Mouse (Mus musculus): ENCODE results near the gene Tmem183a. TPM values are rescaled to one million over a fixed set of nuclear protein-coding genes. Genes with fewer than 3 reads are reported as not detected.

Gene Tmem183a
- total and polyA plus RNA-seq, 2 experiments: 130 to 152 TPM

DNA sequence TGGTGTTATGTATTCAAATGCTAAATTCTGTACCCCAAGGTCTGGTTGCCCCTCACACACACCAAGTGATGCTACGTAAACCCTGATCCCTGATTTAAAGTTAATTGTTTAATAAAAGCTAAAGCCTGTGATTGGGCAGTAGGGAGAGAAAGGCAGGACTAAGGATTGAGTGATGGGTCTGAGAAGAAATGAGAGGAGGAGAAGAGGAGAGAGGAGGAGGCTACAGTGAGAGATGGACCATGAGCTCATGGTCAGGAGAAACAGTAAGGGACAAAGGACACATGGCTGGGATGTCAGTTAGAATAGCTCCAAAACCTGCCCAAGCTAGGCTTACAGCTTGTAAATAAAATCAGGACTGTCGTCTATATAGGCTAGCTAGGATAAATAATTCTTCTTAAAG is 19.3 kb upstream of the Tmem183a start:
- H3K27ac ChIP-seq (replicated peaks; ENCODE audit: insufficient read depth, low read depth, low read length): no peak overlapping the region
- 84% methylated on average over 2 of the region's 2 CpGs for WGBS
- TF ChIP-seq CTCF (IDR thresholded peaks at IDR 0.05; ENCODE audit: low read depth, low read length) (no peak), POLR2A (IDR thresholded peaks at IDR 0.05; ENCODE audit: extremely low read depth, insufficient read depth, low read length) (no peak)

DNA sequence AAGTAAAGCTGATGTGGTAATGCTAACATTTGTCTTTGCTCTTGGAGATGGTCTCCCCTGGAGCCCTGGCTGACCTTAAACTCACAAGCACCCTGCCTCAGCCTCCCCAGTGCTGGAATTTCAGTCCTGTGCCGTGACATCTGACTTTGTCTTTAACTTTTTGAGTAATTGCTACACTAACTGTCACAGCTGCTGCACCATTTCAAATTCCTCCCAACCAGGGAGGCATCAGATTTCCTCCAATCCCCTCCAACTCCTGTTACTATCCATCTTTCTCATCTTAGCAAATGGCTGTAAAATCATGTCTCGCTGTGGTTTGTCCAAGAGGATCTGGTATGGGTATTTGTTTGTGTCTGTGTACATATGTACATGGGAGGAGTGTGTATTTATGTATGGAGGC is 12.3 kb upstream of the Tmem183a start:
- Histone ChIP-seq H3K79me2 (ENCODE audit: control insufficient read depth, insufficient read depth, low read length) (no peaks in the 10 kb centered on the region), H3K4me3 (ENCODE audit: insufficient read depth, low read depth, low read length) (no peak overlapping the region), H3K27ac (replicated peaks; ENCODE audit: insufficient read depth, low read depth, low read length) (no peak overlapping the region), H3K9ac (ENCODE audit: low read depth, low read length) (no peak overlapping the region), H3K36me3 (ENCODE audit: control insufficient read depth, insufficient read depth, low read length) (no peaks in the 10 kb centered on the region), H3K27me3 (ENCODE audit: control insufficient read depth, insufficient read depth, low read length) (no peaks in the 10 kb centered on the region), H3K4me1 (ENCODE audit: control insufficient read depth, insufficient read depth, low read length) (no peaks in the 10 kb centered on the region)
- DNase-seq (ENCODE audit: extremely low read depth, low read depth, low spot score): no peak
- TF ChIP-seq POLR2A (IDR thresholded peaks at IDR 0.05; ENCODE audit: extremely low read depth, insufficient read depth, low read length) (no peak), CTCF (IDR thresholded peaks at IDR 0.05; ENCODE audit: low read depth, low read length) (no peak)
- WGBS: 77% methylated on average over 2 of the region's 2 CpGs

More for the DNA sequence above, 19.3 kb upstream of the Tmem183a start:
- Histone ChIP-seq H3K4me1 (ENCODE audit: control insufficient read depth, insufficient read depth, low read length) (peaks cover 4% of the 10 kb centered on the region; the same call in 1 of the 2 replicates), H3K36me3 (ENCODE audit: control insufficient read depth, insufficient read depth, low read length) (no peaks in the 10 kb centered on the region), H3K27me3 (ENCODE audit: control insufficient read depth, insufficient read depth, low read length) (0 out of 2 replicates have a peak, but pooled peaks cover 3% of the 10 kb centered on the region), H3K4me3 (ENCODE audit: insufficient read depth, low read depth, low read length) (no peak overlapping the region), H3K79me2 (ENCODE audit: control insufficient read depth, insufficient read depth, low read length) (no peaks in the 10 kb centered on the region), H3K9ac (ENCODE audit: low read depth, low read length) (no peak overlapping the region)
- DNase-seq (ENCODE audit: extremely low read depth, low read depth, low spot score): no peak

DNA sequence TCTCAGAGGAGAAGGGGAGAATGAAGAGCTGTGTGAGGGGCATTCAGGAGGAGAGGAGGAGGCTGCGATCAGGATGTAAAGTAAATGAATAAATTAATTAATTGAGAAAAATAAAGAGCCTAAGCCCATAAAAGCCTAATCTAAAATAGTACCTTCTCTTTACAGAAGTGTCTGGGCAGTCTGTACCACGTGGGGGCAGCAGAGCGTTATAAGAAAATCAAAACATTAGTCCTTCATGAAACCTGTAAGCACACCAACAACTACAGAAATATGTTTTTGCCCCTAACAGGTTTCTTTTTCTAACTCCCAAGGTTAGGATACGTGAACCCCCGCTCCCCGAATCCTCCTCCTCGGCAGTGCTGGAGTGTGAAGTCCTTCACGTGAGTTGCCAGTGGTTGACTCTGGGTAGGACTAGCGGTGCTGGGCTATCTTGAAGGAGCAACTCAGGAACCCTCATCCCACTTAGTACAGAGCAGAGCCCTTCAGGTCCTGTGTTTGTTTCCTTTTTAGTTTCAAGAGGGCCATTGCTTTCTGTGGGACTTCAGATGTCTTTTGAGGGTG is 7.1 kb upstream of the Tmem183a start:
- TF ChIP-seq POLR2A (IDR thresholded peaks at IDR 0.05; ENCODE audit: extremely low read depth, insufficient read depth, low read length) (no peak), CTCF (IDR thresholded peaks at IDR 0.05; ENCODE audit: low read depth, low read length) (peak; percentile 38)
- Histone ChIP-seq H3K4me1 (ENCODE audit: control insufficient read depth, insufficient read depth, low read length) (no peaks in the 10 kb centered on the region), H3K27ac (replicated peaks; ENCODE audit: insufficient read depth, low read depth, low read length) (no peak overlapping the region), H3K27me3 (ENCODE audit: control insufficient read depth, insufficient read depth, low read length) (no peaks in the 10 kb centered on the region), H3K36me3 (ENCODE audit: control insufficient read depth, insufficient read depth, low read length) (no peaks in the 10 kb centered on the region), H3K4me3 (ENCODE audit: insufficient read depth, low read depth, low read length) (no peak overlapping the region), H3K9ac (ENCODE audit: low read depth, low read length) (no peak overlapping the region), H3K79me2 (ENCODE audit: control insufficient read depth, insufficient read depth, low read length) (no peaks in the 10 kb centered on the region)
- WGBS: 56% methylated on average over 9 of the region's 9 CpGs
- DNase-seq (ENCODE audit: extremely low read depth, low read depth, low spot score): peak; percentile 47

DNA sequence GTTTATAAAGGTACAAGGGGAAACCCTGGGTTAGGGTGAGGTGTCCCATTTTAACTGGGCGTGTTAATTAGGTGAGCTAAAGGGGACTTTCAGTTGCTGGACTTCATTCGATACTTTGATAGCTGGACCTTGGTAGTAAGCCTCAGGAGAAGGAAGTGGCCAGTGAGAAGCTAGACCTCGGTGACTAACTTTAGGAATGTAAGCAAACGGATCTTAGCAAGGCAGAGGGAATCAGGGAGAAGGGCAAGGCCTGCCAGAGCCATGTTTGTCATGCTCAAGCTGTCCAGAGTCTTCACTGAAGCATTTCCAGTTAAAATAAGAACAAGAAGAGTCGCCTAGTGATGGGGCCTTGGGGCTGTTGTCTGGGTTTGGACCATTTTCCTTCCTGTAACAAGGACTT is 3.7 kb upstream of the Tmem183a start:
- DNase-seq (ENCODE audit: extremely low read depth, low read depth, low spot score): no peak
- H3K4me3 ChIP-seq (ENCODE audit: insufficient read depth, low read depth, low read length): no peak overlapping the region
- 76% methylated on average over 5 of the region's 5 CpGs for WGBS
- no peak overlapping the region for H3K27ac ChIP-seq (replicated peaks; ENCODE audit: insufficient read depth, low read depth, low read length)
- no peak for TF ChIP-seq POLR2A (IDR thresholded peaks at IDR 0.05; ENCODE audit: extremely low read depth, insufficient read depth, low read length)
- no peak for TF ChIP-seq CTCF (IDR thresholded peaks at IDR 0.05; ENCODE audit: low read depth, low read length)
- peaks cover 2% of the 10 kb centered on the region; the same call in 1 of the 2 replicates for H3K4me1 ChIP-seq (ENCODE audit: control insufficient read depth, insufficient read depth, low read length)
- no peak overlapping the region for H3K9ac ChIP-seq (ENCODE audit: low read depth, low read length)
- no peaks in the 10 kb centered on the region for H3K27me3 ChIP-seq (ENCODE audit: control insufficient read depth, insufficient read depth, low read length)
- no peaks in the 10 kb centered on the region for H3K79me2 ChIP-seq (ENCODE audit: control insufficient read depth, insufficient read depth, low read length)
- no peaks in the 10 kb centered on the region for H3K36me3 ChIP-seq (ENCODE audit: control insufficient read depth, insufficient read depth, low read length)

DNA sequence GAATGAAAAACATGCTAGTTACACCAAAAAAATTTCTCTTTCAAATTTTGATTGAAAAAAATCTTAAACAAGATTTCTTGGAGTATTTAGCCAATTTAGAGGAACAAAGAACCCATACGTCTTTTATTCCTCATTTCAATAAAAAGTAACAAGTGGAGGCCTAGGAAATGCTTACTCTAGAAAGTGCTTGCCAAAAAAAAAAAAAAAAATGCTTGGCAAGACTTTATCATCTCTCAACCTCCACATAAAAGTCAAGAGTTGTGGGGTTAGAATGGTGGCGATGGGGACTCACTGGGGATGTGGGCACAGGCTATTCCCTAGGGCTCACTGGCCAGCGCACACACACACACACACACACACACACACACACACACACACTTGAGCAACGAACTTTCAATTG is 1.4 kb upstream of the Tmem183a start:
- no peak for DNase-seq (ENCODE audit: extremely low read depth, low read depth, low spot score)

DNA sequence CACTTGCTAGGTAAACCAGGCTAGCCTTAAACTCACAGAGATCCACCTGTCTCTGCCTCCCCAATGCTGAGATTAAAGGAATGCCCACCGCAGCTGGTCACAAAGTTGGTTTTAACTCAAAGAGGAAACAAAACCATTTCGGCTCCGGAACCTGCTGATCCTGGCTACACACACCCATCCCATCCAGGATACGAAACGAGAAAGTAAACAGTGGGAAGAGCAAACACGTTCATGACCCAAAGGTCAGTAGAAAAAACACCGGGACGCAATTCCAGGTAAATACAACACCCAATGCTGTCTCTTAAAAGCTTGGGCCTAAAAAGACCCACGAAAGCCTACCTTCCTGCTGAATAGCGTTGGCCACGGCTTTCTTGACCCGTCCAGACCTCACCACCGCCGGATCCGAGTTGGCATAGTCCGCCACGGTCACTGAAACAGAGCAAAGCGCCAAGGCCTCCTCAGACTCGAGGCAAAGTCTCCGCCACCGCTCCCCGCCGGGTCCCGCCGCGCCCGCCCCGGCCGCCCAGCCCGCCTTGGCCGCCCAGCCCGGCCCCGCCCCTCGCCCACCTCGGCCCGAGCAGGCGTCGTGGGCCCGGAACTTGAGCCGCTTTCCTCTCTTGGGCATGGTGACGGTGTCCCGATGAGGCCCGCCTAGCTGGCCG is 453 bp downstream of the Tmem183a start:
- under 1% methylated on average over 44 of the region's 44 CpGs for WGBS
- peaks cover 14% of the 10 kb centered on the region for H3K4me1 ChIP-seq (ENCODE audit: control insufficient read depth, insufficient read depth, low read length)

More for the DNA sequence above, 1.4 kb upstream of the Tmem183a start:
- Histone ChIP-seq H3K27ac (replicated peaks; ENCODE audit: insufficient read depth, low read depth, low read length) (no peak overlapping the region), H3K9ac (ENCODE audit: low read depth, low read length) (no peak overlapping the region), H3K36me3 (ENCODE audit: control insufficient read depth, insufficient read depth, low read length) (peaks cover 13% of the 10 kb centered on the region), H3K79me2 (ENCODE audit: control insufficient read depth, insufficient read depth, low read length) (peaks cover 8% of the 10 kb centered on the region; the same call in 1 of the 2 replicates), H3K4me1 (ENCODE audit: control insufficient read depth, insufficient read depth, low read length) (peaks cover 8% of the 10 kb centered on the region), H3K4me3 (ENCODE audit: insufficient read depth, low read depth, low read length) (no peak overlapping the region), H3K27me3 (ENCODE audit: control insufficient read depth, insufficient read depth, low read length) (no peaks in the 10 kb centered on the region)
- TF ChIP-seq CTCF (IDR thresholded peaks at IDR 0.05; ENCODE audit: low read depth, low read length) (no peak), POLR2A (IDR thresholded peaks at IDR 0.05; ENCODE audit: extremely low read depth, insufficient read depth, low read length) (no peak)
- 82% methylated on average over 4 of the region's 4 CpGs for WGBS

More for the DNA sequence above, 453 bp downstream of the Tmem183a start:
- Histone ChIP-seq H3K79me2 (ENCODE audit: control insufficient read depth, insufficient read depth, low read length) (peaks cover 8% of the 10 kb centered on the region; the same call in 1 of the 2 replicates), H3K9ac (ENCODE audit: low read depth, low read length) (peak overlapping the region; percentile 89), H3K36me3 (ENCODE audit: control insufficient read depth, insufficient read depth, low read length) (peaks cover 20% of the 10 kb centered on the region), H3K4me3 (ENCODE audit: insufficient read depth, low read depth, low read length) (peak overlapping the region; percentile 85), H3K27ac (replicated peaks; ENCODE audit: insufficient read depth, low read depth, low read length) (peak overlapping the region; percentile 96), H3K27me3 (ENCODE audit: control insufficient read depth, insufficient read depth, low read length) (no peaks in the 10 kb centered on the region)
- no peak for TF ChIP-seq CTCF (IDR thresholded peaks at IDR 0.05; ENCODE audit: low read depth, low read length)
- TF ChIP-seq POLR2A (IDR thresholded peaks at IDR 0.05; ENCODE audit: extremely low read depth, insufficient read depth, low read length): no peak
- peak; percentile 95 for DNase-seq (ENCODE audit: extremely low read depth, low read depth, low spot score)
